ENCODE assay signal across 8 mouse cellular contexts in the genomic region with DNA sequence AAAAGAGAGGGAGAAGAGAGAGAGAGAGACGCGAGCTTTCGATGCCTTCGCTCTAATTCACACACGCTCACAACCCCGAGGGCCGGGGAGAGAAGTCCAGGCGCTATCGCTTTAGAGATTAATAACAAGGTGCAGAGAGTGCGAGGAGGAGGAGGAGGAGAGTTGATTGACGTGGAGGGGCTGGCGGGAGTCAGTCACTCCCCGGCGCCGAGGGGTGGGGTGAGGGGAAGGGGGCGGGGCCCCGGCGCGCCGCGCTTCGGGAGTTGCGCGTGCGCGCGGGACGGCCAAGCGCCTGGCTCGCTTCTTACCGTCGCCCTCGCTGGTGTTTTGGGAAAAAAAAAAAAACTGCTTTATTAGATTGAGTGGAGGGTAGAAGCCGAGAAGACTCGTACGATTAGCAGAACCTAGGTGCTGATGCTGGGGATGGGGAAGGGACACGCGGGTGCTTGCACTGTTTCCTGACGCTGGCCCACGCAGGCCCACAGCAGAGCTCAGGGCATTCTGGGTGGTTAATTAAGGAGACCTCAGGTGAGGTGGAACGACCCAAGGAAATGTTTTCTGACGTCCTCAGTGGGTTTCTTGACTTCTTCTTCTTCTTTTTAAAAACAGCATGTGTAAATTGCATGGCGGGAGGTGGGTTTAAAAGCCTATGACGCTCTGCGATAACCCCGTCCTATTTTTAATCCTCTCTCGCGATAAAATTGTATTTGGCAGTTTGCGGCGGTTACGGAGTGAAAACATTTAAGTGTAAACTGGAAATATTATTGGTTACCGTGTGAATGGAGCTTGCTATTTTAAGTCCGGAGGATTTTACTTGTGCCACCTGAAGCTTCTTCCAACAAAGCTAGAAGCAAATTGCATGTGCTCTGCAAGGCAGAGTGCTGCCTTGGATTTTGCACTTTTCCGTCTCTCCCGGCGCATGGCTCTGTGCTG. TPM values are rescaled to one million over a fixed set of nuclear protein-coding genes. Genes with fewer than 3 reads are reported as not detected.
DNase-seq lines count a peak whose midpoint lies in the region; ATAC-seq lines count a peak whose summit lies in the region.

No protein-coding gene starts in this region.

- H3K27me3 ChIP-seq in hindbrain, embryonic 12.5 days, result no peaks in the 10 kb centered on the region

- no peaks in the 10 kb centered on the region for H3K36me3 ChIP-seq in hindbrain, embryonic 12.5 days

- peak overlapping the region; percentile 95 for H3K4me3 ChIP-seq in hindbrain, embryonic 12.5 days

- peaks cover 10% of the 10 kb centered on the region; the same call in 1 of the 2 replicates for H3K4me1 ChIP-seq in hindbrain, embryonic 12.5 days

- DNase-seq in NIH3T3 (ENCODE audit: low read depth), result peak; percentile 90
- DNase-seq in cerebellum, postnatal 10 days, result peak; percentile 94 to 95
- DNase-seq in frontal cortex, postnatal 10 days (ENCODE audit: low spot score in 2 of 2), result peak; percentile 64 to 77
- peak; percentile 75 to 87 for DNase-seq in layer of hippocampus, postnatal 14 days (ENCODE audit: low spot score in 2 of 2)
- DNase-seq in lung, postnatal 25 days (ENCODE audit: low spot score), result peak; percentile 91
- peak; percentile 90 for DNase-seq in retina, embryonic 14.5 days (ENCODE audit: low spot score)
- DNase-seq in thymus, postnatal 4 days, result peak; percentile 90

- H3K27ac ChIP-seq in hindbrain, embryonic 12.5 days, result peak overlapping the region; percentile 99

- under 1% methylated on average over 56 of the region's 56 CpGs for WGBS in hindbrain, embryonic 12.5 days

- peak overlapping the region; percentile 74 for H3K4me2 ChIP-seq in hindbrain, embryonic 12.5 days (replicated peaks)

- H3K9me3 ChIP-seq in hindbrain, embryonic 12.5 days (replicated peaks), result 0 out of 2 replicates have a peak, but pooled peaks cover 4% of the 10 kb centered on the region

- H3K9ac ChIP-seq in hindbrain, embryonic 12.5 days, result peak overlapping the region; percentile 98

- ATAC-seq in hindbrain, embryonic 12.5 days (ENCODE audit: low FRiP score), result peak; percentile 90

RNA-seq across cellular contexts. Expression of gene Cnot6l, which starts 1.3 kb away (rescaled TPM):
- 17.0 and 17.5 TPM in 2 replicates for polyA plus RNA-seq in hindbrain, embryonic 12.5 days (2016; fragmentation: Nextera tagmentation; extraction: Ambion mirVana)
- 10 to 100 TPM; 59.2 to 88.4 TPM for total RNA-seq in layer of hippocampus, postnatal 14 days (2021)

RNA-seq across cellular contexts. Expression of gene Mrpl1, which starts 46.6 kb away (rescaled TPM):
- 20.1 and 20.2 TPM in 2 replicates for polyA plus RNA-seq in hindbrain, embryonic 12.5 days (2016; fragmentation: Nextera tagmentation; extraction: Ambion mirVana)
- total RNA-seq in layer of hippocampus, postnatal 14 days (2021), result 10 to 100 TPM; 16.4 to 16.7 TPM

Comparison
In these comparisons a context has a peak if more than half of its experiments do, and no peak if none do; other contexts are left out.
1. Peak in every context shown above with its lines: DNase-seq, ATAC-seq, H3K4me3 ChIP-seq and H3K27ac ChIP-seq.